Mouse (Mus musculus): ENCODE measurements around the gene Uba7.
"Not testable (repeated sequence)": the region's sequence is repeated elsewhere in the genome, so short reads cannot be mapped to it uniquely, and the experiment has no call there.

Uba7 gene

DNA sequence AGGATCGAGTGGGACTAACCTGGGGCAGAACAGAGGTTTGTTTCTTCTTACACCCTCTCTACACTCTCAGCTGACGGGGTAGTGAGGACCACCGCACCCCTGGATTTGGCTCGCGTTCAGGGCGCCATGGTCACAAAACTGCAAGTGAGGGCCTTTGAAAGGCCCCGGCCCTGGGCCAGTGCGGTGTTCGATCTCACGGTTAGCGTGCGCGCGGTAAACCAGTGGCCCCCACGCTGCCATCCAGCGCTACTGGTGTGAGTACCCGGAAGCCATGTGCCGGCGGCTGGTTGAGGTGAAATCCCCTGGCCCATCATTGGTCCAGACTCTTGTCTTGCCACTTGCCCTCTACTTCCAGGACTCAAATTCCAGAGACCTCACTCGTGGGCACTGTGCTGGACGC is 20.2 kb downstream of the Uba7 start:
- no peak for DNase-seq

DNA sequence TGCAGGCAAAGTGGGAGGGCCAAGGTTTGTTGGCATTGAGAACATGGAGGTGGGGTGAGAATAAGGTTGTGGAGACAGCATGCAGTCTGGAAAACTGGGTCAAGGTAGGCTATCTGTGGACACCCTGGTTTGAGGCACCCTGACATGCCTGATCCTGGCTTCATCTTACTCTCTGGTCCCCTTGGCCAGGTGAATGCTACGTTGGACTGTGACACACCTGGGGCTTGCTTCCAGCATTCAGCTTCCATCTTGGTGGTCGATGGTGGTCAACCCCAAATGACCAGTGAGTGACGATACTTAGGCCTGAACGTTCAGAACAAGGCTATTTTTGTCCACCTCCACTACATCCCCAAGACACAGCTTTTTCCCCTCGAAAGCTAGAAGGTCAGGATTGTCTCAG is 20.7 kb downstream of the Uba7 start, which contains the start of gene Gm20662:
Gm20662 (plus strand) TSS at position 301 of the 400 bp plus-strand sequence.
- no peak for DNase-seq

DNA sequence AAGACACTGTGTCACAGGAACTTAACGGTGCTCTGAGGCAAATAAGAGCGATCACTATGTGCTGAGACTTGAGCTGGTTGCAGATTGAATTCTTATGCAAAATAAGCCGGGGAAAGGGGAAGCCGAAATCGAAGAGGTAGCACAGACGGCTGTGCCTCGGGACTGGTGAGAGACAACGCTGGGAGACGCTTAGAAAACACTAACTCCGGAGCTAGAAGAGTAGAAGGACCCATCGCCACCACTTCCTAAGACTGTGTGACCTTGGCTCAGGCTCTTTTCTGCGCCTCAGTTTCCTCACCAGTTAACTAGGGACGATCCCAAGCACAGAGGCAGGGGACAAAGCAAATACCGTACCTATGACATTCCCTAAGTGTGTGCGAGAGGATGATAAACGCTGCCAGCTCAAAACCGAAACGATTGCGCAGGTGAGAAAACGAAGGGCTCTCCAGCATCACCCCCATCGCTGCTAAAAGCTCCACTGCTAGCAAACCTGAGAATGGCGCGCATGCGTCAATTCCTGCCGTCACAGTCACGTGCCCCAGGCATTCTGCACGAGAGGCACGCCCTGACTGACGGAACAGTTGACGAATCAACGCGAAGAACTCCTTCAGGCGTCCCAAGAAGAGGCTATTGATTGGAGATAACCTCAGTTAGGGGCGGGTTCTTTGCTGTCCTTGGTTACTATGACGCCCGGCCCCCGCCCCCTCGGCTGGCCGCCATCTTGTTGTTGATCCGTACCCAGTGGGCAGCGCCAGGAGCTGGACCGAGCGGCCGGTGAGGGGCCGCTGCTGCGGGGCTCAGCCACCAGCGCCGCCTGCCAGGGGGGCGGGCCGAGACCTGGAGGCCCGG is 26.8 kb downstream of the Uba7 start, which contains the start of gene Ip6k1:
Ip6k1 (plus strand) TSS at position 580 of the 849 bp plus-strand sequence.
- peak; percentile 99 for DNase-seq

DNA sequence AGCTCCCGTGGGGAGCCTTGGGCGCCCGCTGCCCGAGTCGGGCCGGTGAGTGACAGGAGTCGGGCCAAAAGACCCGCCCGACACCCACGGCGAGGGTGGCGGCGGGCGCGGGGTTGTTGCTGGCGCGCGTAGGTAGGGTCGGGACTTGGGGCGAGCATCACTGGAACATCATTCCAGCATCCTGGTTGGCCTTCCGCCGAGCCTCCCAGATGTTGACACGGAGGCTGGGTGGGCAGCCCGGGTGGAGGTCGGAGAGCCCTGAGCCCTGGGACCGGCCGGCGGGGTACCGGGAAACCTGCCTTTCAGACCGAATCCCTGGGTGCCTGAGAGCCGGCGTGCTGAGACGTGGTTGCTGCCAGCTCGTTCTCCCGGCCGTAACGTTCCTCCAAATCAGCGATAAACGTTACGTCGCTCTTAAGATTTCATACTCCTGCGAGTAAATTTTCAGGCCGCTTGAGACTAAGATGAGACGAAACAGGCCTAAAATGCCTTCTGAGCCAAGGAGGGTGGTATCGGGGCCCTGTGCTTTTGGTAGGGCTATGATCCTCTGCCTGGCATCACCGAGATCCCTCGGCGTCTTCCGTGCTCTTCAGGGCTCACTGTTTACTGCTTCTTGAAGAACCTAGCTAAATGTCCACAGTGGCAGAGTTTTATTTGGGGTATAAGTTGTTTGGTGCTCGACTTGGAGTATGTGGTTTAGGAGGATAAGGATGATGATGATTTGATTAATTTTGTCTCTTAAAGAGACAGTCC is 27.6 kb downstream of the Uba7 start:
- DNase-seq: peak; percentile 35

DNA sequence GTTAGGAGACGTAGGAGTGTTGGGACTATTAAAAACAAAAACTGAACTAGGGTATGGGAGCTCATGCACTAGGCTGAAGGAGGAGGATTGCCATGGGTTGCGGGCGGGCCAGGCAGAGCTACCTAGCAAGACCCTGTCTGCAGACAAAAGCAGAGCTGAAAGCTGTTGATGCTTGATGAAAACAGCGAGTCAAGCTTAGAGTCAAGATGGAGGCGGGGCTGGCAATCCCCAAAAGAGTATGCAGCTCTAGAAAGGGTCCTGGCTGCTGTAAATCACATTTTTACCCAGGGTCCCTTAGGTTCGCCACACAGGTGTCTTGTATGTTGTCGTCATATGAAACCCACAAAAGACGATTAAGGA is 28.2 kb downstream of the Uba7 start:
- DNase-seq: peak; percentile 66

DNA sequence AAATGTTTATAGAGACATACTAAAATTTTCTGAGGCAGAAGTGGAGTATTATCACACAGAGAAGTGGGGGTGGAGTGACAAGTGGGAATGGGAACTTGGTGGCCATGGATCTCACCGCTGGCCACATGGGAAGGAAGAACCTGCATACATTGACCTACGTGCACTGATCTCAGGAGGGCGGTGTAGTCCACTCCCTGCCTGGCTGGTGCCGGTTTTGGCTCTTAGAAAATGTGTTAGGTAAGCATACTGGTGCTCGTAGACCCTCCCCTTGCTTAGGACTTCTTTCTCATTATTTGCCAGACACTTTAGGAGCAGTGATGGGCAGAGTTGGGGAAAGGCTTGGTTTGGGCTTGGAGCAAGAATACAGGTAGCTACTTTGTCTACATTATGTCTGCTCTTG is 32.7 kb downstream of the Uba7 start:
- no peak for DNase-seq

DNA sequence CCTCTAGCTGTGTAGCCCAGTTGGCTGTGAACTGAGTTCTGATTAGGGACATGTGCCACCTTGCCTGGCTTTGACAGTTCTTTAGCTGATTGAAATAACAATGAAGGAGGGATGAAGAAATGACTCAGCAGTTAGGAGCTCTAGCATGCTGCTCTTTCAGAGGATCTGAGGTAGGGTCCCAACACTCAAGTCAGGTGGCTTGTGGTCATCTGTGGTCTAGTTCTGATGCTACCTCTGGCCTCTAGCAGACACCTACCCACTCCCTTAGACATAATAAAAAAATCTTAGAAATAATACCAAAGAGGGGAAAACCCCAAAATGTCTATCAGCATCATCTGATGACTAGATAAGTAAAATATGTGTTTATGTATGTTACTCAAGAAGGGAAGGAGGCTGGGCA is 35.1 kb downstream of the Uba7 start:
- DNase-seq: no peak

DNA sequence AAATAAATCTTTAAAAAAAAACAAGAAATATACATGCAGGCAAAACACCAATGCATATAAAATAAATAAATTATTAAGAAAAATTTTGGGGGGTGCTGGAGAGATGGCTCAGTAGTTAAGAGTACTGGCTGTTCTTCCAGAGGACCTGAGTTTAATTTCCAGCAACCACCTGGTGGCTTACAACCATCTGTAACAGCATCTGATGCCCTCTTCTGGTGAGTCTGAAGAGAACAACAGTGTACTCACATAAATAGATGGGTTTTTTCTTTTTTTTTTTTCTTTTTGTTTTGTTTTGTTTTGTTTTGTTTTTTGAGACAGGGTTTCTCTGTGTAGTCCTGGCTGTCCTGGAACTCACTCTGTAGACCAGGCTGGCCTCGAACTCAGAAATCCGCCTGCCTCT is 38.3 kb downstream of the Uba7 start:
- not testable (repeated sequence) for DNase-seq

DNA sequence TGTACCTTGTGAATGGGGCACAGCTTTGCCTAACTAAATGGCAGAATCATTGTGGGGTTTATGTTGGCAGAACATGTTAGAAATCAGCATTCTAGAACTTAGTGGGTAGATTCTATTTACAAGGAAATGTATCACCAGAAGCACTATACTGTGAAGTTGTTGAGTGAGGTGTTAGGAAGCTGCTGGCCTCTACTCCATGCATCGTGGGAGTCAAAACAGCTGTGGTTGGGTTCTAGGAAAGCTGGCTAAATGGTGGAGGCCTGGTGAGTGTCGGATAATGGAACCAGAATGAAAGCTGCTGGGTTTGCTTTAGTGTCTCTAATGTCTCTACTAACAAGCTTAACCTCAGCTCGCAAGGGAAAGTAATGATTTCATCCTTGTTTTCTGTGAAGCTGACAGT is 41.8 kb downstream of the Uba7 start:
- no peak for DNase-seq

DNA sequence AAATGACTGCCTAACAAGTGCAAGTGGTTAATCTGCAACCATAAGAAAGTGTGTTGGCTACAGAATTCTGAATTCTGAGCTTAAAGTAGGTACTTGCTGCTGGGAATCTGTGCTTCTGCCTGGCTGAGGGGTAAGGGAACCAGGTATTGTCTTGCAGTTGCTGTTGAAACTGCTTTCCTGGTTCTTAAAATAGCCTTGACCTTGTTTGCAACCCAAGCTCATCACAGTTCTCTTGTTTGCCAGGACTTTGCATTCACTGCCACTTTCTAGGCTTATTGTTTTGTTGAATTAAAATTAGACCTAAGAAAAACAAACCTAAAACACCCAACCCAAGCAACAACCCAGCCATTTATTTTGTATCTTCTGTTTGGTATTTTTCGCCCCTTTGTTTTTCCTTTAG is 45.4 kb downstream of the Uba7 start:
- no peak for DNase-seq

DNA sequence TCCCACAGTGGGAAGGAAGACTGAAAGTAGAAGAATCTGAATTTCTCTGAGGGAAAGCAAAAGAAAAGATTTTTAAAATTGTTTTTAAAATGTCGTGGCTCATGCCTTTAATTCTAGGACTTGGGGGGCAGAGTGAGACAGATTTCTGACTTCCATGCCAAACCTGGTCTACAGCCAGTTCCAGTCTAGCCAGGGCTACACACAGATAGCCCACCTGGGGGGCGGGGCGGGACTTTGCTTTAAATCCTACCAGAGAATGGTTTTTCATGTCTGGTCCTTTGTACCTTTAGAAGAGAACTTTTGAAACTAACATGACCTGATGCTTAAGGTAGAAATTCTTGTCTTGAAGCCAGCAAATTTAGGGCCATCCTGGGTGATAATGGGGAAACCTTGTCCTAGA is 47.9 kb downstream of the Uba7 start:
- no peak for DNase-seq

DNA sequence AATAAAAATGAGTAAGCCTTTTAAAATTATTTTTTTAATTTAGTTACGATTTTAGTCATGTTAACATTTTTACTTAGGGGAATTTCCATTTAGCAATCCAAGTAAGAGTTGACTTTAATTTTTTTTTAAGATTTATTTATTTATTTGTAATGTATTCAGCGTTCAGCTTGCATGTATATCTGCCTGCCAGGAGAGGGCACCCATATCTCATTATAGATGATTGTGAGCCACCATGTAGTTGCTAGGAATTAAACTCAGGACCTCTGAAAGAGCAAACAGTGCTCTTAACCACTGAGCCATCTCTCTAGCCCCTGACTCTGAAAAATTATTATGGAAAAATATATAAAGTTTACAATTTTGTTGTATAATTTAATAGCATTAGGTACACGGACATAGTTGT is 51.3 kb downstream of the Uba7 start:
- DNase-seq: no peak

DNA sequence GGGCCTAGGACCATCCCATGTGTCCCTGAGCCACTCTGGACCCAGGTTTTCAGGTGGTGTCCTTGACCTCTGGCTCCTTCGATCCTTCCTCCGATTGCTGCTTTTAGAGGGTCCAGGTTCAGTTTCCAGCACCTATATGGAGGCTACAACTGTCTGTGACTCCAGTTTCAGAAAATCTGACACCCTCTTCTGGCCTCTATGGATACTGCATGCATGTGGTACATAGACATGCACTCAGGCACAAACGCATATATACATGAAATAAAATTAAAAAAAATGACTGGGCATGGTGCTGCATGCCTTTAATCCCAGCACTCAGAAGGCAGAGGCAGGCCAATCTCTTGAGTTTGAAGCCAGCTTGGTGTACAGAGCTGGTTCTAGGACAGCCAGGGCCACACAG is 52.6 kb downstream of the Uba7 start:
- DNase-seq: no peak

DNA sequence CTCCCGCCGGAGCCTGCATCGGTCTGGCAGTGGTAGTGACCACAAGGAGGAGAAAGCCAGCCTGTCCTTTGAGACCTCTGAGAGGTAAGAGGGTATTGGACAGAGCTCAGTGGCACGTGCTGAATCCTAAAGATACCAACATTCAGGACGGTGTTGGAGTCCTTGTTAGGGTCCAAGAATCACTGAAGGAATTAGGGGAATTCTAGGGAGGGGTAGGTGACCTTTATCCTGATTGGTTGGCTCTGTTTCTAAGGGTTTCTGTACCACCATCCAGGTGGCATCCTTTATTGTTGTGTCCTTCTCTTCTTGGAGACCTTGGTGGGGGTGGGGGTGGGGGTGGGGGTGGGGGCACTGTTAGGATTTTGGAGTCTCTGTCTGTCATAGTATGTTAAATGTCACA is 56.8 kb downstream of the Uba7 start:
- DNase-seq: no peak

Data from thymus, postnatal 4 days (tissue).